Mouse (Mus musculus) small intestine, adult 2 months (tissue): ENCODE results near the gene Hmbs.

Experiments used
- CTCF ChIP-seq: fragments of 200-500 bp; IDR thresholded peaks from 2 replicates; pipeline ENCODE4 v1.5.1; 2012; ENCODE audit warnings: low read depth, mild to moderate bottlenecking, control low read depth, inconsistent platforms, low read length, moderate library complexity, mixed read lengths; ENCODE audit not compliant: insufficient replicate concordance, insufficient read length; ENCODE audit errors: extremely low read depth
- POLR2A ChIP-seq: fragments of 200-500 bp; IDR thresholded peaks from 2 replicates; pipeline ENCODE4 v1.6.1; 2012; ENCODE audit warnings: low read depth, mild to moderate bottlenecking, control low read depth, inconsistent platforms, low read length, moderate library complexity

- TF ChIP-seq CTCF (no peak), POLR2A (no peak)
Measured at GRCm38 (mm10) chr9:44336964-44337363, 7.1 kb downstream of the Hmbs start.
